Comparison of ENCODE assay signal across 25 mouse cellular contexts in the genomic region with DNA sequence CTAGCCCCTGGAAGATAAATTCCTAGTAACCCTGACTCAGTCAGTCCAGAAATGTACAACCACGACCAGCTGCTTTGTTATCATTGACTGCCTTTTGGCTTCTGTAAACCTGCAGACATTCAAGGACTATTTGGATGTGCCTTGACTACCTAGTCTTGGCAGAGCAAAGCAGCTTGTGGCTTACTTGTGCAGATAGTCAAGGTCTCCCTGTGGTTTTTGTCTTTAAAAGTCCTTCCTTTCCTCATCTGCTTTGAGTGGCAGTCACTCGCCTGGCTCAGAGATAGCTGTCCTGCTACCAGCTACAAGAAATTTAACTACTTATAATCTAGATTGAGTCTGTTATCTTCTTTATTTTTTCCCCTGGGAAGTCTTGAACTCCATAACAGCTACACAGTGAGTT. TPM values are rescaled to one million over a fixed set of nuclear protein-coding genes. Genes with fewer than 3 reads are reported as not detected.
"Had no signal": no experiment of that assay in that cellular context is flagged by ENCODE, and none has a peak within 500 bp of the region (broad histone marks: within the 10 kb centered on the region; RNA-seq: fewer than 3 reads in every experiment).

No protein-coding gene starts in this region.

- DNase-seq: gastrocnemius, postnatal 25 days; heart, adult 18-20 months; heart, postnatal 10 days; heart, postnatal 4 days; kidney, adult 18-20 months; kidney, adult 8-10 months; kidney, postnatal 10 days; kidney, postnatal 25 days; kidney, postnatal 4 days; layer of hippocampus, postnatal 36 days; left cerebral cortex, postnatal 4 days; liver, embryonic 13.5 days had no signal

- ATAC-seq: hindbrain, embryonic 16.5 days; inflammation-experienced regulatory T-cells, adult 6 months; intestine, embryonic 15.5 days; intestine, postnatal 0 days had no signal

RNA-seq across cellular contexts. Expression of gene 4632433K11Rik, which starts 11.1 kb away (rescaled TPM):
- total RNA-seq: gastrocnemius, adult 18-20 months; gastrocnemius, adult 8-10 months; gastrocnemius, postnatal 25 days; gastrocnemius, postnatal 4 days; heart, adult 18-20 months; heart, postnatal 10 days; heart, postnatal 25 days; layer of hippocampus, adult 2 months; layer of hippocampus, postnatal 14 days; layer of hippocampus, postnatal 36 days; left cerebral cortex, adult 18-20 months; left cerebral cortex, postnatal 10 days; left cerebral cortex, postnatal 4 days had no signal

RNA-seq across cellular contexts. Expression of gene Ccdc106, which starts 24.6 kb away (rescaled TPM):
- total RNA-seq: gastrocnemius, adult 18-20 months; gastrocnemius, adult 8-10 months; gastrocnemius, postnatal 25 days; granulocyte monocyte progenitor cell, adult 5-6 weeks had no signal
